Mouse (Mus musculus) urinary bladder, postnatal 4 days (tissue): ENCODE results near the gene 1810009A15Rik.
"Not testable (repeated sequence)": the region's sequence is repeated elsewhere in the genome, so short reads cannot be mapped to it uniquely, and the experiment has no call there.

ENCODE experiments used
- DNase-seq, 2 experiments: peaks; one replicate each; pipeline ENCODE4 v3.0.0; 2021 to 2022; ENCODE audit warnings: low spot score in 2 of 2

1810009A15Rik gene

GRCm38 (mm10) chr19:8888511-8889385, at the start of gene 1810009A15Rik, which contains the start of gene Gm49416:
TSS of gene 1810009A15Rik (plus strand) at chr19:8888853.
TSS of gene Gm49416 (plus strand) at chr19:8888926.
- peak; percentile 92 to 96 for DNase-seq

GRCm38 (mm10) chr19:8839103-8839907, 49.3 kb upstream of the 1810009A15Rik start, which contains the start of gene Gng3:
TSS of gene Gng3 (minus strand) at chr19:8839194.
- no peak for DNase-seq

DNA sequence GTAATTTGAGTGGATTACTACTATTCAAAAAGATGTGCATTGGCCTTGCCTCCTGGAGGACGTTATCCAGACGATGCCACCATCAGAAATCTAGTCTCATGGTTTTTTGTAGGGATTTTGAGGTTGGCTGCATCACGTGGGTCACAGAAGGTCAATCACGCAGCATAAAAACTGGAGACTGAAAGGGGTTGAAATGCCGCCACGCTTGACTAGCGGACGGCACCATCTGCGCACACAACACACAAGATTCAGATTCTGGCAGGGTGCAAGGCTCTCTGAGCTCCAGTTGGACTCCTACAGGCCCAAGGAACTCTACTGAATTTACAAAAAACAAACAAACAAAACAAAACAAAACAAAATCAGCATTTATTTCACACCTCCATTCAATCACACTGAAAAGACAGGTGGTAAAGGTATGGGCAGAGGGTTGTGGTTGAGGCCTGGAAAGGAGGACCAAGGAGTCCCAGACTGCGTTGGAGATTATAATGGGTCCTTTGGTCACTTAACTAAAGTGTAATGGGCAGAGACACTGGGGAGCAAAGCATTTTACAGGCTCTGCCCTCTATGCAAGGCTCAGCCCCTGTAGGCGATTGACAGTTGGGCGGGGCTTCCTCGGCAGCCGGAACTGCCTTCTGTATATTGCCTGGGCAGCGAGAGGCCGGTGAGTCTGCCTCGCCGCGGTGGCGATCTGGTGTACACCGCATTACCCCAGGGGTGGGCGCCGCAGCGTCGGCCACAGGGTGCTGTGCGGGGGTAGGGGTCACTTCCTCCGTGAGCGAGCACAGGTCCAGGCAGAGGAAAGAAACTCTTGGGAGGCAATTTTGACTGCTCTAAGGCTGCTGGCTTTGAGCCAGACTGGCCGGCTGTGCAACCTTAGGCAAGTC, 48.5 kb upstream of the 1810009A15Rik start:
- peak; percentile 62 to 74 for DNase-seq

GRCm38 (mm10) chr19:8841012-8841411, 47.6 kb upstream of the 1810009A15Rik start:
- no peak for DNase-seq

DNA sequence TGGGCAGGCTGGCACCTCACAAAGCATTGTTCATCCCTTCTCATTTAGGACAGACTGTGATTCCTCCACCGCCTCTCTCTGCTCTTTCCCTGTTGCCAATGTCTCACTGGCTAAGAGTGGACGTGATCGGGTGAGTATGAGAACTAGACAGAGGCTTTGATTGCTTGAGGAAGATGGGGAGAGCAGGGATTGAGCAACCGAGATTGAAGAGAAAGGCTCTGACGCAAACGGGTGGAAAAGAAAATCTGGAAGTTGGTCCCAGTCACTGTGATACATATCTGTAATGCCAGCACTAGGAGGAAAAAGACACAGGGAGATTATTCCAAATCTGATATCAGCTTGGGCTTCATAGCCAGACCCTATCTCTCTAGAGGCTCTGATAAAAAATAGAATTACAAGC, 45.7 kb upstream of the 1810009A15Rik start:
- DNase-seq = no peak

DNA sequence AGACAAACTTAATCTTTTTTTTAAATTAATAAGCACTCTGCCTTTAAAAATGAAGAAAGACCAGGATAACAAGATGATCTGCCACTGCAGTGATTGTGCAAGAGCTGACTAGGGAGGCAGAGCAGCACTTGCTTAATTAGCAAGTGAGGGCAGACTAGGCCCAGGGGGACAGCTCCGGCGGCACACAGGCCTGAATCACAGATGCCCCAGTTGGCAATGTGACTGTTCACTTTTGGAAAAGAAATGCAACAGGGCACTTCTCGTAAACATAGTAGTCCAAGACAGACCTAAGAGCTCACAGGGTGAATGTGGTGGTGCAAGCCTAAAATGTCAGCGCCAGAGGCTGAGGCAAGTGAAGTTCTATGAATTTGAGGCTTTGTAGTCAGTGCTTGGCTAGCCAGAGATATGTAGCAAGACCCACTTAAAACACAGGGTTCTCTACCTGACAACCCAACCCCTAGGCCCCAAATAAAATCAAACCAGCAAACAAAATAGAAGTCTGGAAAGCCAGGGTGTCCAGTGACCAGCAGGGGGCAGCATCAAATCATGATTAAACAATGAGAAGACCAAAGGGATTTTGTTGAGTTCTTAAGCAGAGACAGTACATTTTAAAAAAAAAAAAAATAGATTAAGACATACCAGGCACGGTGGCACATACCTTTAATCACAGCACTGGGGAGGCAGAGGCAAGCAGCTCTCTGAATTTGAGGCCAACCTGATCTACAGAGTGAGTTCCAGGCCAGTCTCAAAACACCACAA, 44.1 kb upstream of the 1810009A15Rik start:
- peak; percentile 48 to 83 for DNase-seq

DNA sequence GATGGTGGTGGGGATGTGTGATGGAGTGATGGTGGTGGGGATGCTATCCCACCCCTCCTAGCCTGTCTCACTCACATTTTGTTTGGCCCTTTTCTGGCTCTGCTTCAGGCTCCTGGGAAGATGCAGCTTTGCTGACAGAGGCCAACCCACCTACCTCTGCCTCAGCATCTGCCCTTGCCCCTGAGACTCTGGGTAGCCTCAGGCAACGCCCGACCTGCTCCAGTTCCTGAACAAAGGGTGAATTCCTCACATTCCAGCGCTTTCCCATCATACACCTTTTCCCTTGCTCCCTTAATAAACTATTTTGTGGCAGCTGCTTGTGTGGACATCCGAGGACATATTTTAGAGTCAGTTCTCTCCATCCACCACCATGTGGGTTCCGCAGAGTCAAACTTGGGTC, 40.3 kb upstream of the 1810009A15Rik start:
- DNase-seq = no peak

GRCm38 (mm10) chr19:8850402-8850901, 38.2 kb upstream of the 1810009A15Rik start, which contains the start of gene Lrrn4cl:
TSS of gene Lrrn4cl (plus strand) at chr19:8850768.
- peak; percentile 57 to 67 for DNase-seq

GRCm38 (mm10) chr19:8851639-8852038, 37.0 kb upstream of the 1810009A15Rik start:
- no peak for DNase-seq

DNA sequence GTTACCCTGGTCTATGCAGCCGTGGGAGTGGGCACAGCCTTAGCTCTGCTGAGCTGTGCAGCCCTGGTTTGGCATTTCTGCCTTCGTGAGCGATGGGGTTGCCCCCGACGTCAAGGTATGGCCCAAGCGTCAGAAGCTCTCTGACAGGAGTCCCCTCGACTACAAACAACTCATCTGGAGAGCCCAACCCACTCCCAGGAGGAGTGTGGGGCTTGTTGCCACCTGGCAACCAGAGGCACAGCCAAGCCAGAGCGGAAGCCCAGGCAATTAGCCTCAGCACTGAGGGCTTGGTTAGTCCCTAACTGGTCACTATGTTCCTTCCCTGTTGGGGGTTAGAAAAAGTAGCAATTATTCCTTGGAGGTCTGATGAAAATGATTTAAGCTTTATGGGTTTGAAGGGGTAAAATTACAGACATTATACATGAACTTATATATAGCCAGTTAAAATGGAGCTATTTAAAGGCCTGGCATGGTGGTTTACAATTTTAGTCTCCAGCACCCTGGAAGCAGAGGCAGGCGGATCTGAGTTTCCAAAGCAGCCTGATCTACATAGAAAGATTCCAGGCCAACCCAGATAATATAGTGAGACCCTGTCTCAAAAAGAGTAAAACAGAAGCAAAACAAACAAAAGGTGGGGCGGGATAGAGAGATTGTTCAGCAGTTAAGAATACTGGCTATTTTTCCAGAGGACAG, 36.3 kb upstream of the 1810009A15Rik start:
- no peak for DNase-seq

DNA sequence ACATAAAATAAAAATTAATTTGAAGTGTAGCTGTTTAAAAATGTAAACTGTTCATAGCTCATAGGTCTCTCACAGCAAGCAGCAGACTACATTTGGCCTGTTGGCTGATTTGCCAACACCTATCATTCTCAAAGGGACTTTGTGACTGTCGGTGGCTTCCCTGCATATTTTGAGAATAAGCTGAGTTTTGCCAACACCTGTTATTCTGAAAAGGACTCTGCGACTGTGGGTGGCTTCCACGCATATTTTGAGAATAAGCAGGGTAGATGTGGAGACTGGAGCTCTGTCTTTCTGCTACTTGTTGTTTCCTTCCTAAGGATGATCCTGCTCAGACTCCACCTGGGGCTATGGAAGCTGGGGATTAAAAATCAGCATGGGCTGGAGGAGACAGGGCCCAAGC, 35.5 kb upstream of the 1810009A15Rik start:
- no peak for DNase-seq

DNA sequence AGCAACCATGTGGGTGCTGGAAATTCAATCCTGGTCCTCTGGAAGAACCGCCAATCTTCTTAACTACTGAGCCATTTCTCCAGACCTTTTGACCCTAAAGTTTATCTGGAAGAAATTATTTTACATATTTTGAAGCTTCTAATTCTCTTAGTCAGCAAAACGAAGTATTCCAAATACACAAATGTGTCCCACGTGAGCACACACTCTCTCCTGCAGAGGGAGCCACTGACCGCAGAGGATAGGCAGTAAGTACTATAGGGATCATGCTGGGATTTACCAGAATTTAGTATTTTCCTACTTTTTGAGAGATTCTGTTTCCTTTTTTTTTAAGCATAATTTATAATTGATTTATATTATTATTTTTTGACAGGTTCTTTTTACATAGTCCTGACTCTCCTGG, 31.0 kb upstream of the 1810009A15Rik start:
- no peak for DNase-seq

DNA sequence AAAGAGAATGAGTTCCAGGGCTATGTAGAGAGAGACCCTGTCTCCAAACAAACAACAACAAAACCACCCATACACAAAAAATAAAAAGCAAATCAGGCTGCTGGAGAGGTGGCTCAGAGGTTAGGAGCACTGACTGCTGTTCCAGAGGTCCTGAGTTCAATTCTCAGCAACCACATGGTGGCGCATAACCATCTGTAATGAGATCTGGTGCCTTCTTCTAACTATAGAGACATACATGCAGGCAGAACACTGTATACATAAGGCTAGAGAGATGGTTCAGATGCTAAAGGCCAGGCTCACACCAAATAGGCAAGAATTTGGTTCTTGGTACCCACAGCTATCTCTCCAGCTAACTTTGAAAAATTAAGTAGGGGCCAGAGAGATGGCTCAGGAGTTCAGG, 29.6 kb upstream of the 1810009A15Rik start:
- DNase-seq = no peak

- no peak for DNase-seq
Measured at GRCm38 (mm10) chr19:8864265-8864664, 24.4 kb upstream of the 1810009A15Rik start.

DNA sequence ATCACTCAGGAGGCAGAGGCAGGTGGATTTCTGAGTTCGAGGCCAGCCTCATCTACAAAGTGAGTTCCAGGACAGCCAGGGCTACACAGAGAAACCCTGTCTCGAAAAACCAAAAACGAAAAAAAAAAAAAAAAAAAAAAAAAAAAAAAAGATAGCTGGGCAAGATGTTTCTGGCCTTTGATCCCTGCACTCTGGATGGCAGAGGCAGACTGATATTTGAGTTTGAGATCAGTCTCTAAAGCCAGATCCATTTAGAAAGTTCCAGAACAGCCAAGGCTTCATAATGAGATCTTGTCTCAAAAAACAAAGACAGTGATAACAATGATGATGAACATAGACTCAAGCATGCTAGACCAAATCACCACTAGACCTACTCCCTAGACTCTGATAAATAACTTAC, 18.3 kb upstream of the 1810009A15Rik start:
- not testable (repeated sequence) for DNase-seq

GRCm38 (mm10) chr19:8870838-8871237, 17.8 kb upstream of the 1810009A15Rik start:
- no peak for DNase-seq

DNA sequence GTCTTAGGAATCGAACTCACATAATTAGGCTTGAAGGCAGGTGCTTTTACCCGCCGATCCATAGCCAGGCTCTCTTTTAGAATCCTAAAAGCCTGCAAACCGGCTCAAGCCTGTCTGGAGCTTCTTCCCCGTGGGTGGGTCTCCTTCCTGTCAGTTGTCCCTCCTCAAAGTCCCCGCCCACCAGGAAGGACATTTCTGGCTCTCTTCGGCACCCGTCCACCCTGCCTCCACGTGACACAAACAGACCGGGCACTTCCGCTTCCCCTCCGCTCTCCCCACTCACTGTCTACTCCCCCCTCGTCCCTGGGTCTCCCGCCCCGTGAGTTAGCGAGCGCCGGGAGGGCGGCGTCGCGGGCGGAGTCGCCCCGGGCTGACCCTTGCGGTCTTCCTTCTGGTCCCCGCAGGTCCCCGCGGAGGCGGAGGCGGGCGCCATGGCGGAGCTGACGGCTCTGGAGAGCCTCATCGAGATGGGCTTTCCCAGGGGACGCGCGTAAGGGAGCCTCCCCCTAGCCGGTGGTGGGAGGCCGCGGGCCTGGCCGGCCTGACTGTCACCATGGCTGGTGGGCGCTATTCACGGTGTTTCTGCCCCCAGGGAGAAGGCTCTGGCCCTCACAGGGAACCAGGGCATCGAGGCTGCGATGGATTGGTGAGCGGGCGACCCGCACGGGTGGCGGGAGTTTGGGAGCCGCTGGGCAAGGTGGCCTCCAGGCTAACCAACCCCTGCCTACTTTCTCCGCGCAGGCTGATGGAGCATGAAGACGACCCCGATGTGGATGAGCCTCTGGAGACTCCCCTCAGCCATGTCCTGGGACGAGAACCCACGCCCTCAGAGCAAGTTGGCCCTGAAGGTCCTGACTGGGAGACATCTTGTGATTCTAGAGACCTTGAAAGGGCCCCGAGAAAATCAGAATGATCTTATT, 17.1 kb upstream of the 1810009A15Rik start, which contains the start of gene Ubxn1:
Gene Ubxn1, plus strand, starts transcription at position 230 of the 920 bp plus-strand sequence.
- peak; percentile 96 to 97 for DNase-seq

DNA sequence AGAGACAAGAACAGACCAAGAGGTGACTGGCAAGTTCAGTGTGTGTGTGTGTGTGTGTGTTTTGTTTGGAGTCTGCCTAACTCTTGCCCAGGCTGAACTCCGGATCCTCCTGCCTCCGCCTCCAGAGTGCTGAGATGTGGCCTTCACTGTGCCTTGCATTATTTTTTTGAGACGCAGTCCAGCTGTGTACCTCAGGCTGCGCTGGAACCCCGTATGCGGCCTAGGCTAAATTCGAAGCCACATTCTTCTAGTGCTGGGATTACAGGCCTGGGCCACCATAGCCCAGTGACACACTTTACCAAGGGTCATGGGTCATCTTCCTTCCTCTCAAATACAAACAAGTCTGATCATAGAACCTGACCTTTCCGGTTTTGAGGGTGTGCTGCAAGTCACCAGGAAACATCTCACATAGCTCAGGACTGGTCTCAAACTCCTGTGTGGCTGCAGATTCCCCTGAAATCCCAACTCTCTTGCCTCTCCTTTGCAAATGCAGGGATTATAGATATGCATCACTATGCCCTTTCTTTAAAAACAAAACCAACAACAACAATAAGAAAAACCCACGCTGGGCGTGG, 16.3 kb upstream of the 1810009A15Rik start:
- DNase-seq = no peak
